Mouse (Mus musculus): Measurements from ENCODE around the gene Sgcb. TPM values are rescaled to one million over a fixed set of nuclear protein-coding genes. Genes with fewer than 3 reads are reported as not detected.

The Sgcb gene
- polyA plus RNA-seq, 1 experiment = 9.3 TPM

DNA sequence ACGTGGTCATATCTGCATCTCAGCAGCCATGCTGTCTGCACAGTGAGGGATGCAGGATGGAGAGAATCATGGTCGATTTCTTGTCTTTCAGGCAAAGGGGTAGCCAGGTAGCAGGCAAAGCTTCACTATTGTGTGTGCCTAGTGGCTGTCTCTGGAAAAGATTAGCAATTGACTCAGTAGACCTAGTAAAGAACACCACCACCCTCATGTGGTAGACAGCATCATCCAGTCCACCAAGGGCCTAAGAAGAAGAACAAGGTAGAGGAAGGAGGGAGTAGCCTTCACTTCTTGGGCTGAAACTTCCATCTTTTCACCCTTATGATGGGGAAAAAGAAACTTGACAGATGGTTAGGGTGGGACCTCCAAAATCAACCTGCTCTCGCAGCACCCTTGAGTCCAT is 44.7 kb downstream of the Sgcb start:
- H3K27me3 ChIP-seq (ENCODE audit: control insufficient read depth, insufficient read depth, insufficient read length) = no peaks in the 10 kb centered on the region
- H3K4me3 ChIP-seq (ENCODE audit: insufficient read depth, poor library complexity, severe bottlenecking) = no peak overlapping the region
- no peaks in the 10 kb centered on the region for H3K79me2 ChIP-seq (ENCODE audit: control insufficient read depth, insufficient read depth)
- H3ac ChIP-seq (ENCODE audit: control insufficient read depth, insufficient read length, low read depth) = no peak overlapping the region
- no peaks in the 10 kb centered on the region for H3K79me3 ChIP-seq (ENCODE audit: low read depth)
- no peaks in the 10 kb centered on the region for H3K36me3 ChIP-seq (ENCODE audit: control insufficient read depth, insufficient read depth)
- TF ChIP-seq MYOD1 (IDR thresholded peaks at IDR 0.05; ENCODE audit: control insufficient read depth, insufficient read length, low read depth) (no peak), MAX (IDR thresholded peaks at IDR 0.05) (no peak), FOSL1 (IDR thresholded peaks at IDR 0.05; ENCODE audit: insufficient read depth, low read length, poor library complexity, severe bottlenecking) (no peak), CTCF (IDR thresholded peaks at IDR 0.05; ENCODE audit: control insufficient read depth, insufficient read depth, insufficient read length) (no peak), MYOG (IDR thresholded peaks at IDR 0.05; ENCODE audit: control insufficient read depth, extremely low read depth, insufficient read length) (no peak), CEBPB (IDR thresholded peaks at IDR 0.05; ENCODE audit: low read depth) (no peak), USF1 (IDR thresholded peaks at IDR 0.05; ENCODE audit: low read depth) (no peak)

DNA sequence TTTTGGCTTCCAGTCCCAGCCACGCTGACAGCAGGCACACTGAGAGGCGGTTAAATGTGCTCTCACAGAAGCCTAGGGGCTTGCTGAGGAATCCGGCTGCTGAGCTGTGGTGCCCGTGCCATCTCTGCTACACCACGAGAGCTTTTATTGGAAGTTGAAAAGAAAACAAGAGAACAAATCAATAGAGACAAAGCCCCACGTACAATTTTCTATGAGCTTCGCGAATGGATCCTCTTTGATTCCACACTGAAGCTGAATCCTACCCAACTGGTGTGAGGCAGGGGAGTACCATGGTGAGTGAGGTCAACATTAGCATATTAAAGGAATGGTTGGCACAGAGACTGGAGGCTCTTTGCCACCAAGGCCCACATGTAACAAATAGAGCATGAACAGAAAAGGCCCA is 46.2 kb downstream of the Sgcb start:
- no peaks in the 10 kb centered on the region for H3K79me2 ChIP-seq (ENCODE audit: control insufficient read depth, insufficient read depth)
- TF ChIP-seq MYOG (IDR thresholded peaks at IDR 0.05; ENCODE audit: control insufficient read depth, extremely low read depth, insufficient read length) = no peak
- TF ChIP-seq MYOD1 (IDR thresholded peaks at IDR 0.05; ENCODE audit: control insufficient read depth, insufficient read length, low read depth) = no peak
- no peak for TF ChIP-seq FOSL1 (IDR thresholded peaks at IDR 0.05; ENCODE audit: insufficient read depth, low read length, poor library complexity, severe bottlenecking)
- no peak for TF ChIP-seq CEBPB (IDR thresholded peaks at IDR 0.05; ENCODE audit: low read depth)
- no peak for TF ChIP-seq MAX (IDR thresholded peaks at IDR 0.05)
- TF ChIP-seq USF1 (IDR thresholded peaks at IDR 0.05; ENCODE audit: low read depth) = no peak
- TF ChIP-seq CTCF (IDR thresholded peaks at IDR 0.05; ENCODE audit: control insufficient read depth, insufficient read depth, insufficient read length) = no peak
- no peaks in the 10 kb centered on the region for H3K27me3 ChIP-seq (ENCODE audit: control insufficient read depth, insufficient read depth, insufficient read length)
- no peaks in the 10 kb centered on the region for H3K36me3 ChIP-seq (ENCODE audit: control insufficient read depth, insufficient read depth)
- H3K4me3 ChIP-seq (ENCODE audit: insufficient read depth, poor library complexity, severe bottlenecking) = no peak overlapping the region
- H3ac ChIP-seq (ENCODE audit: control insufficient read depth, insufficient read length, low read depth) = no peak overlapping the region
- no peaks in the 10 kb centered on the region for H3K79me3 ChIP-seq (ENCODE audit: low read depth)

DNA sequence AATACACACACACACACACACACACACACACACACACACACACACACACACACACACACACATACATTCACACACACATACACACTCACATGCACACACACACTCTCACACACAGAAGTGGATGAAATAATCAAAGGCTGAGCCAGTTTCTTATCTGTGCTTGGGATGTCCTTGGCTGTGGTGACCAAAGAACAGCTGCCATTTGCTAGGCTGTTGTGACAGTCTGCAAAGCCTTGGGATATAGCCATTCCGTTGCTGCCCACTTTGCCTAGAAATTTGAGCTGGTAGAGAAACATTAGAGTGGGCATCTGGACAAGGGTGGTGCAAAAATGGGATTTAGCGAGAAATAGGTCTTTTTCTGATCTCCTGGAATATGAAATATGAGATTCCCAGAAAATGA is 47.6 kb downstream of the Sgcb start:
- no peaks in the 10 kb centered on the region for H3K36me3 ChIP-seq (ENCODE audit: control insufficient read depth, insufficient read depth)
- TF ChIP-seq CTCF (IDR thresholded peaks at IDR 0.05; ENCODE audit: control insufficient read depth, insufficient read depth, insufficient read length) (no peak), USF1 (IDR thresholded peaks at IDR 0.05; ENCODE audit: low read depth) (no peak), MAX (IDR thresholded peaks at IDR 0.05) (no peak), MYOG (IDR thresholded peaks at IDR 0.05; ENCODE audit: control insufficient read depth, extremely low read depth, insufficient read length) (no peak), MYOD1 (IDR thresholded peaks at IDR 0.05; ENCODE audit: control insufficient read depth, insufficient read length, low read depth) (no peak), FOSL1 (IDR thresholded peaks at IDR 0.05; ENCODE audit: insufficient read depth, low read length, poor library complexity, severe bottlenecking) (no peak), CEBPB (IDR thresholded peaks at IDR 0.05; ENCODE audit: low read depth) (no peak)
- no peak overlapping the region for H3K4me3 ChIP-seq (ENCODE audit: insufficient read depth, poor library complexity, severe bottlenecking)
- H3ac ChIP-seq (ENCODE audit: control insufficient read depth, insufficient read length, low read depth) = no peak overlapping the region
- peaks cover 3% of the 10 kb centered on the region for H3K27me3 ChIP-seq (ENCODE audit: control insufficient read depth, insufficient read depth, insufficient read length)
- H3K79me2 ChIP-seq (ENCODE audit: control insufficient read depth, insufficient read depth) = no peaks in the 10 kb centered on the region
- H3K79me3 ChIP-seq (ENCODE audit: low read depth) = no peaks in the 10 kb centered on the region

DNA sequence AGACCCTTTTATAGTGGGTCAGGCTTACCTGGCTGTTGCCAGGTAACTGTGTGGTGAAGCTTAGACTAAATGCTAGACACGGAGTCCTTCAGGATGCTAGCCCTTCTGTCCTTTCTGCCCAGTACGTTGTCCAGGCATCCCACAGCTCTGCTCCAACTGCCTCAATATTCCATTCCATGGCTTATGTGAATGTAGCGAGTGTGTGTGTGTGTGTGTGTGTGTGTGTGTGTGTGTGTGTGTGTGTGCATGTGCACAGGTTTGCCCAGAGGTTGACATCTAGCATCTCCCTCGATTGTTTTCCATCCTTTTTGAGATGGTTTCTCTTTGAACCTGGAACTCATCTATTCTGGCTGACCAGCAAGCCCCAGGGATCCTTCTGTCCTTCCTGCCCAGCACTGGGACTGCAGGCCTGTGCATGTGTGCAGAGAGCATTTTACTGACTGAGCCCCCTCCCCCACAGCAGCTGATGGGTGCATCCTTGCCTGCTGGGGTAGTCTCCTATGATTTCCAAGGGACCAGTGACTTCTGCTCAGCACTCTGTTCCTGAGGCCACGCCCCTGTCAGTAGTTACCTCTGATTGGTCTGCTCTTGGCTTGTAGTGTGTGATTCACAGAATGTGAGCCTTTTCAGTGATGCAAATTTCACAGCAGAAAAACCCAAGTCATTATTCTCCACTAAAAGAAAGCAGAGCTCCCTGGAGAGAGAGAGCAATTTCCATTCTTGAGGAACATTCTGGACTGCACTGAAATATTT is 48.5 kb downstream of the Sgcb start:
- TF ChIP-seq CTCF (IDR thresholded peaks at IDR 0.05; ENCODE audit: control insufficient read depth, insufficient read depth, insufficient read length) (no peak), MYOG (IDR thresholded peaks at IDR 0.05; ENCODE audit: control insufficient read depth, extremely low read depth, insufficient read length) (no peak), USF1 (IDR thresholded peaks at IDR 0.05; ENCODE audit: low read depth) (no peak), MAX (IDR thresholded peaks at IDR 0.05) (no peak), FOSL1 (IDR thresholded peaks at IDR 0.05; ENCODE audit: insufficient read depth, low read length, poor library complexity, severe bottlenecking) (no peak), MYOD1 (IDR thresholded peaks at IDR 0.05; ENCODE audit: control insufficient read depth, insufficient read length, low read depth) (no peak), CEBPB (IDR thresholded peaks at IDR 0.05; ENCODE audit: low read depth) (no peak)

DNA sequence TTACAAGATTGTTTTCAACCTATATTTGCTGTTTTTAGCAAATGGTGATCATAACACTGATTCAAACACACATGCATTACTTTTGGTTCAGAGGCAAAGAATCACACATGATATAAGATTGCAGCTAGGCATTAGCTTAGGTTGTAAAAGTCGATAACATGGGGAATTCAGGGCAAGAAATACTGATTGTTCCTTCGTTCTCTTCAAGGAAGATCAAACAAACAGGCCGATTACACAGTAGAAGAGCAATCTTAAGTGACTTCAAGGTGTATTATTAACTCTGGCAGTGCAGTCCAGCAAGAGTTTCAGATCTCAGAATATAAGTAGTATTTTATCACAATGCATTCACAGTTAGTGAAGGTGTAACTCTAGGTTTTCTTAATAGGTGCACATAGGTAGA is 60.5 kb downstream of the Sgcb start:
- peaks cover 17% of the 10 kb centered on the region for H3K27me3 ChIP-seq (ENCODE audit: control insufficient read depth, insufficient read depth, insufficient read length)
- TF ChIP-seq MAX (IDR thresholded peaks at IDR 0.05) (no peak), USF1 (IDR thresholded peaks at IDR 0.05; ENCODE audit: low read depth) (no peak), FOSL1 (IDR thresholded peaks at IDR 0.05; ENCODE audit: insufficient read depth, low read length, poor library complexity, severe bottlenecking) (no peak), CTCF (IDR thresholded peaks at IDR 0.05; ENCODE audit: control insufficient read depth, insufficient read depth, insufficient read length) (no peak), MYOD1 (IDR thresholded peaks at IDR 0.05; ENCODE audit: control insufficient read depth, insufficient read length, low read depth) (no peak), CEBPB (IDR thresholded peaks at IDR 0.05; ENCODE audit: low read depth) (no peak), MYOG (IDR thresholded peaks at IDR 0.05; ENCODE audit: control insufficient read depth, extremely low read depth, insufficient read length) (no peak)
- no peaks in the 10 kb centered on the region for H3K36me3 ChIP-seq (ENCODE audit: control insufficient read depth, insufficient read depth)
- H3ac ChIP-seq (ENCODE audit: control insufficient read depth, insufficient read length, low read depth) = no peak overlapping the region
- no peaks in the 10 kb centered on the region for H3K79me3 ChIP-seq (ENCODE audit: low read depth)
- H3K79me2 ChIP-seq (ENCODE audit: control insufficient read depth, insufficient read depth) = no peaks in the 10 kb centered on the region
- no peak overlapping the region for H3K4me3 ChIP-seq (ENCODE audit: insufficient read depth, poor library complexity, severe bottlenecking)

More for the DNA sequence above, 48.5 kb downstream of the Sgcb start:
- H3K4me3 ChIP-seq (ENCODE audit: insufficient read depth, poor library complexity, severe bottlenecking) = no peak overlapping the region
- H3K79me3 ChIP-seq (ENCODE audit: low read depth) = no peaks in the 10 kb centered on the region
- H3K79me2 ChIP-seq (ENCODE audit: control insufficient read depth, insufficient read depth) = no peaks in the 10 kb centered on the region
- H3K27me3 ChIP-seq (ENCODE audit: control insufficient read depth, insufficient read depth, insufficient read length) = peaks cover 3% of the 10 kb centered on the region
- H3K36me3 ChIP-seq (ENCODE audit: control insufficient read depth, insufficient read depth) = no peaks in the 10 kb centered on the region
- H3ac ChIP-seq (ENCODE audit: control insufficient read depth, insufficient read length, low read depth) = no peak overlapping the region

Data from C2C12 (cell line).